Mouse (Mus musculus) yolk sac, embryonic 10.5 days (tissue): ENCODE results near the gene Tlx1.

Source experiments
- DNase-seq: peaks from one replicate; pipeline ENCODE4 v3.0.0-alpha.2; 2017; ENCODE audit warnings: low spot score

Tlx1 gene

DNA sequence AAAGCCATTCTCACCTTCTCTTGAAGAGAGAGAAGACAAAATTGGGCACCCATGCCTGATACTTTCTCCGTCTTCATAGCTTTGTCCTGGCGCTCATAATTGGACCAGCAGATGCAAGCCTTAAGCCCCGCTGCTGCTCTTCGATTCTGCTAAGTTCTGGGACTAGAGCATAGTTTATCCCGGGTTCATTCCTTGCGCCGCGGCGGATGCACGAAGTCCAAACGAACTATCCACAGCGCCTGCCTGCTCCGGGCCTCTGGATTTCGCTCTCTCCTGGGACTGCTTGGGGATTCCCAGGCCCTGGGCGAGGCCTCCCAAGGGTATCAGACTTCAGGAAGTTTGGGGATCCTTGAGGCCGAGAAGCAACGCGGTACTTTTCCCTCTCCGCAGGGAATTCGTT lies 8.4 kb downstream of the Tlx1 start:
- no peak for DNase-seq

DNA sequence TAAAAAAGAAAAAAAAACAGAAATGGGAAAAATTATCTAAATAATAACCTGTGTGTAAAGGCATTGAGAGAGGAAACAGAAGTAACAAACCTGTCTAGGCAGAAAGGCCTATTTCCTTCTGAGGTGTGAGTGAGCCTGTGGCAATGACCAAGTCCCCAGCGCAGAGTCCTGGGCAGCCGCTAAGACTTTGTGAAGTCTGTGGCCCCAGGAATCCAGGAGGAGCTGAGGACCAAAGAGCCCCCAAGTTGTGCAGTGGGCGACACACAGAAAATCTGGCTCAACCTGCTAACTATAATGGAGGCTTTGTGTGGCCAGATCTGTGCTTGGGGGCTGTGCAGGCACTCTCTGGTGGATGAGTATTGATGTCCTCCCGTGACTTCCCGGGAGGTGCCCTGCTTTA lies 9.0 kb downstream of the Tlx1 start:
- DNase-seq = no peak

DNA sequence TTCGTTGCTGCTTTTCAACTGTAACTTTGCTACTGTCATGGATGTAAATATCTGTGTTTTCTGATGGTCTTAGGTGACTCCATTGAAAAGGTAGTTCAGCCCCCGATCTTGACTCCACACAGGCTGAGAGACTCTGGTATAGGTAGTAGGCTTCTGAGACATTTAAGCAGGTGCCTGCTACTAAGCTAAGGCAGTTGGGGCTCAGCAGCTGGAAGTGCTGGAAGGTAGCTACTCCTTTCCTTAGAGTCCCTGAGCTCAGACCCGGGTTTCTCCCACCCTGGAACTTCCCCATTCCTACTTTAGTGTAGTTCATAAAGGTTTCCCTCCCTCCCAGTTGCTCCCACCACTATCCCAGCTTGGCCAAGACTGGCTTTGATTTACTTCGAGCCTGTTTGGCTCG lies 9.5 kb downstream of the Tlx1 start:
- DNase-seq = no peak

DNA sequence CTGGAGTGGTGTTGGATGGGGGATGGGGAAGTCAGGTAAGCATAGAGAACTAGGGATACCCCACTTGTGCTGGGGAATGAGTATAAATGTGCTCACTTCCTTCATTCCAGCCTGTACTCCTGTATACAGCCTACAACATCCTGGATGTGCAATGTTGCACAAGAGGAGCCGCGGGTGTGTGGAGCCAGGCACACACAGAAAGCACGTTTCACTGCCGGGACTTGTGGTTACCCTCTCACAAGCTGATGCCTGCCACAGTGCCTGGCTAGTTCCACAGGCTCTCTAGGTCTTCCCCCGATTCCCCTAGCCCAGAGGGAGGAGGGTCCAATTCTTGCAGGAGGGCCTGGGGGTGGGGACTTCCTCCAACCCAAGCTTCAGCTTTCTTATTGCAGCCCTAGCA lies 10.0 kb downstream of the Tlx1 start:
- DNase-seq = no peak

DNA sequence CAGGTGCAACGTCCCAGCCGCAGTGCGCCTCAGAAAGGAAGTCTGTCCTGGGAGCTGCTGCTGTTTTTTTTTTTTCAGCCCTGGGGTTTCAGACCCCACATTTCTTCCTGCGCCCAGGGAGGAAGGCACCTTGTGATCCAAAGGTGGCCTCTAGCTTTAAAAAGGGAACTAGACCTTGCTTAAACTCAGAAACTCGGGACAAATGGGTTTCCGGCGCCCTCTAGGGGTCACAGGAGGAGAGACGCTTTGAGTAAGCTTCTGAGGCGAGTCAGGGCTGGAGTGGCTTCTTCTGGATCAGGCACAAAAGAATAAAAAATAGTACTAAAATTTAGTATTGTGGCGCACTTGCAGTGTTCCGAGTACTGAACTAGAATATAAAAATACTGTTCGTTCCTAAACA lies 10.6 kb downstream of the Tlx1 start:
- peak; percentile 62 for DNase-seq

DNA sequence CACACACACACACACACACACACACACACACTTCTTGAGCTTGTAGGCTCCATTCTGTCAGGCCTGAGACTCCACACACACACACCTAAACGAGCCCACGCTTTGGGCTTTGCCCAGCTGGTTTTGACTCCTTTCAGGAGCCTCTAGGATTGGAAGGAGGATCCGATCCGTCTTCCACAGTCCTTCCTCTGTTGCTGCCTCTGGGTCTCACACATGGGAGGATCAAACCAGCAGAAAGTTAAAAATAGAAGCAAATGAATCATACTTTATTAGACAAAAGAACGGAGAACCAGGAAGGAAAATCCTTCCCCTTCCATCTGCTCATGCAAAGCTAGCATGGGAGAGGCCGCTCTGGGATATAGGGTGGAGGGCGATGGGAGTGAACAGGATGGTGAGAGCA lies 11.7 kb downstream of the Tlx1 start:
- DNase-seq = no peak

DNA sequence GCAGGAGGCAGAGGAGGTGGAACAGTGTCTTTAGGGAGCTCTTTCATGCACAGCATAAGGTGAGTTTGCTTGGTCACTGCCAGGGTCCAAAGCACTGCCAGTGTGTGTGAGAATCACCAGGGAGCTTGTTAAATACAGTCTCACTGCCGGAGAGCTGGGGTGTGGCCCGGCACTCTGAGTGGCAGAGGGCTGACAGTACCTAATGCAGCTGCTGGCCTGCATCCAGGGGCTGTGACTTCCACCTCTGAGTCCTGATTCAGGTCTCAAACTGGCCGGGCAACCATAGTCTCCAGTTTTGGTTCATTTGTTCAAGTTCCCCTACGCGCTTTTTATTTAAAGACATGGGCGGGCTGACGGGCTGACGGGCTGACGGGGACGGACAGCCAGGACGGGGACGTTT lies 12.4 kb downstream of the Tlx1 start:
- DNase-seq = no peak

DNA sequence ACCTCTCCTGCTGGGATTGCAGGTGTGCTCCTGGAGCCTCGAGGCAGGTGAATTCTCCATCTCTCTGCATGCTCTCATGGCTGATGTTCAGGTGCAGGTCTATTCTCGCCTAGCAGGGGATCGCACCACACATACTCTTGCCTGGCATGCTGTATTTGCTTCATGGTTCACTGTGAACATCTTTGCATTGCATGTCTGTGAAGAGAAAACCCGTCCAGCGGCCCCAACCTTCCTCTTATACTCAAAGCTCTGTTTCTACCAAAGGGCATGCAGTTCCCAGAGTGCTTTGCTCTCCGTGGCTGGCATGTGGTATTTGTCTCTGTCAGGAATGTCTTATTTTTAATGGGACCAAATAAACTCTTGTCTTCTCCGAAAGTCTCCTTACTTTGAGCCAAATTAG lies 20.0 kb downstream of the Tlx1 start:
- no peak for DNase-seq

DNA sequence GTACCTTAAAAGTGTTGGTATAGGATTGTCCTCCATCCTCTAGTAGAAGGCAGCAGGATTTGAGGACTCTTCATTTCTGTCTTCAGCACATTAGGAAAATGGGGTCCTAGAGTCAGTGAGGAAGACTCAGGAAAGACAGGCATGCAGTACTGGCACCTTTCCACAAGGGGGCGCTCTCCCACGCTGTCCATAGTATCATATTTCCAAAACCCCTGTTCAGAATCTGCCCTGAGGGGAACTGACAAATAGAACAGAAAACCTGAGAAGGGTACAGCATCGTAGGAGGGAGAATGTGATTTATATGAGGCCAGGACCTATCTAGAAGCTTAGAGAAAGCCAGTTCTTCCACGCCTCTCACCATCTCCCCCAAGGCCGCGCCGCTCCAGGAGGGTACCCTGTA lies 24.3 kb downstream of the Tlx1 start:
- no peak for DNase-seq

DNA sequence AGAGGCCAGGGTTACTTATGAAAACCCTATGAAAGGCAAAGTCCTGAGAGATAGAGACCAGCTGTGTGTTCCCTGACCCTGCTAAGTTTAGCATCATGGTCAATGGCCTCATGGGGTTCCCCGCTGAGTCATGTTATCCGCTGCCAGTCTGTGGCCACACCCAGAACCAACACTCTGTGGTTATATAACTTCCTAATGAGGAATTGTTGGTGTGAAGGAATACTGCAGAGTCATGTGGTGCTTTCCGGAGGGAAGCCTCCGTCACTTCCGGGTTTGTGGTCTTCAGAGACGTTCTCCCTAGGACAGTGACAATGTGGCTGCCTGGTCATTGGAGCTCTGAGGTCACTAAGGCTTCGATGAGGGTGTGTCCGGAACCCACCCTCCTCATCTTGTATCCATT lies 25.8 kb downstream of the Tlx1 start:
- DNase-seq = no peak

DNA sequence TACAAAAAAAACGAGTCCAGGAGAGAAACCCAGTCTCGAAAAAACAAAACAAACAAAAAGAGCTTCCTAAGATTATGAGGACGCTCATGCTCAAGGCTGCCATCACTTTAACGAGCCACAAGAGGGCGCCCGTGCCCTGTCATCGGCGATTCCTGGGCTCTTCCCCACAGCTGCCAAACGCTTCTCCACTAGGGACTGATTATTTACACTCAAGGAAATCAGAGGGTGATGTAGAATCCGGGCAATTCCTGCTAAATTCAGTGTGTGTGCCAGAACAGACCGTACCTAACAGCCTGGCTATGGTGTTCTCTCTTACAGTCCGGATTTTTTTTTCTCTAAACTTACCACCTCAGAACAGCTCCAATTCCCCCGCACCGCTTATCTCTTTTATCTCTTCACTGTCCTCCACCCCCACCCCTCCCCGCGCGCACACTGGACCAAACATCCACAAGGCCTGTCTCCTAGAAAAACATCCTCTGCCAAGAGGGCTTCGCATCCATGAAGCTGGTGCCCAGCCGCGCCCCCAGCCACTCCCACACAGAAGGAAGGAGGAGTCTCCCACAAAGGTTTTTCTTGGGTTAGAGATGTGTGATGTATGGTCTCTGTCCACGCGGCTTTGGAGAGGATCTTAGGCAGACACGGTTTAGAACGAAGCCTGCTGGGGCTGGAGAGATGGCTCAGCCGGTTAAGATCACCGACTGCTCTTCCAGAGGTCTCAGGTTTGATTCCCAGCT lies 26.7 kb downstream of the Tlx1 start:
- no peak for DNase-seq

DNA sequence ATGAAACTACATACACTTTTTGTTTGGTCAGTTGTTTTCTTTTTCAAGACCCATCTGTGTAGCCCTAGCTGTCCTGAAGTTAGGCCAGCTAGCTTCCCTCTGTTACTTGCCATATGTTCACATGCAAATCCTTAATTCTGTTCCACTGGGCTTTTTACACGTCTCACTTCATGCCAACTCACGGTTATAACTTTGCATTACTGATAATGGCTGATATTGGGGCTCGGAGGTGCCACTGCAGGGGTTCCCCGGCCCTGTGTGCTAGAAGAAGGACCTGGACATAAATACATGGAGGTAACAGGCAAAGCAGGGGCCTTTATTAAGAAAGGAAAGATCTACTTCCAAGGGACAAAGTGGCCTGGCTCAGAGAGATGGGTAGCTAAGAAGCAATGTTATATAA lies 29.0 kb downstream of the Tlx1 start:
- no peak for DNase-seq

DNA sequence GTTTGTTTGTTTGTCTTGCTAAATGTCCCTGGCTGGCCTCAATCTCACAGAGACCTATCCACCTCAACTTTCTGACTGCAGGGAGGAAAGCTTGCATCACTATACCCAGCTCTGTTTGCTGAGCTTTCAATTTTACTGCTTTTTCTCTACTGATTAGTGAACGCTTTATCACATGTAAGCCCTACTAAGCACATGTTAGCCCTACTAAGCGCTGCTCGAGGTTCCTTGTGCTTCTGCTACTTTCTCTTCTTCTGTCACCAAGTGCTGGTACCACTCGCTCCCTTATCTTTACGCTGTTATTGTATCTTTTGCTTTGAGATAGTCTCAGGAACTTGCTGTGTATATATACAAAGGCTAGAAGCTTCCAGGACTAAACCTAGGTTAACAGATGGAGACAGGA lies 30.0 kb downstream of the Tlx1 start:
- no peak for DNase-seq

DNA sequence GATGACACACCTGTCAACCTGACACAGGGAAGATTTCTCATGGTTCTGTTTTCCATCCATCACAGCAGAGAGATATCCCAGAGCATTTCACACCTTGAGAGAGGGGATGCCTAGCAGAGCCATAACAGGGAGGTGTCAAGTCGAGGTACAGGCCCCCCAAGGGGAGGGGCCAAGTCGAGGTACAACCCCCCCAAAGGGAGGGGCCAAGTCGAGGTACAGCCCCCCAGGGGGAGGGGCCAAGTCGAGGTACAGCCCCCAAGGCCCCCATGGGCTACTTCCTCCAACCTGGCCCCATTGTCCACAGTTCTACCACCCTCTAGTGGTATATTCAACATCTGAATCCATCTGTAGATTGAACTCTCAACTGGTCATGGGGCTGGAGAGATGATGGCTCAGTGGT lies 44.2 kb downstream of the Tlx1 start:
- DNase-seq = no peak

DNA sequence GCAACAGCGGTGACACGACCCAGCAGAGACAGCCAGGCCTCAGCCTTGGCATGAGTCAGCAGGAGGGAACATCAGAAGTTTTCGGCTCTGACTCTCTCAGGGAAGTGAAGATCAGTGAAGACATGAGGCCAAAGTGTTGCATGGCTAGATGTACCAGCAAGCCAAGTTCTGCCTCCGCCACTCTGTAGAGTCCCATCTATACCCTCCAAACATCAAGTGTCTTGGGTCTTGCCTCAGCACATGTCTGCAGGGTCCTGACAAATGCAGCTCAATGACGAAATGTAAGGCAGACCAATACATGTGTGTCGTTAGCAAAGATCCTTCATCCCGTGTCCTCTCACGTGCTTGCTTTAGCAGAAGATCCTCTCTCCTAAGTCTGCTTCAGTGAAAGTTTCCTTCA lies 46.5 kb downstream of the Tlx1 start:
- no peak for DNase-seq

DNA sequence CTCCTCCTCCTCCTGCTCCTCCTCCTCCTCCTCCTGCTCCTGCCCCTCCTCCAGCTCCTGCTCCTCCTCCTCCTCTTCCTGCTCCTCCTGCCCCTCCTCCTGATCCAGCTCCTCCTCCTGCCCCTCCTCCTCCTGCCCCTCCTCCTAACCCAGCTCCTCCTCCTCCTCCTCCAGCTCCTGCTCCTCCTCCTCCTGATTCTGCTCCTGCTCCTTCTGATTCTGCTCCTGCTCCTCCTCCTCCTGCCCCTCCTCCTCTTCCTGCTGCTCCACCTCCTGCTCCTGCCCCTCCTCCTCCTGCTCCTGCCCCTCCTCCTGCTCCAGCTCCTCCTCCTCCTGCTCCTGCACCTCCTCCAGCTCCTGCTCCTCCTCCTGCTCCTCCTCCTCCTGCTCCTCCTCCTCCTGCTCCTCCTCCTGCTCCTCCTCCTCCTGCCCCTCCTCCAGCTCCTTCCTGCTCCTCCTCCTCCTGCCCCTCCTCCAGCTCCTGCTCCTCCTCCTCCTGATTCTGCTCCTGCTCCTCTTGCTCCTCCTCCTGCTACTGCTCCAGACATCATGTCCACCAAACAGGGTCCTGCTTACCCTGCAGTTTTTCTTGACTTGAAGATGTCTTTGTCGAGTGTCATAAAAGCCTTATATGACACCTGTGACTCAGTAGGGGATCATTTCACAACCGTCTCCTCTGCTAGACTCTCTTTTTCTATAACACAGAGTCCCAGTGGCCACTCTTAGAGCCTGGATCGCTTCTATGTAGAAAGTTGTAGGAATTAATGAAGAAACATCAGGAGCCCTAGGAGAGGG lies 55.0 kb downstream of the Tlx1 start:
- no peak for DNase-seq
